Mouse (Mus musculus): ENCODE results near the gene Tmem26.

DNA sequence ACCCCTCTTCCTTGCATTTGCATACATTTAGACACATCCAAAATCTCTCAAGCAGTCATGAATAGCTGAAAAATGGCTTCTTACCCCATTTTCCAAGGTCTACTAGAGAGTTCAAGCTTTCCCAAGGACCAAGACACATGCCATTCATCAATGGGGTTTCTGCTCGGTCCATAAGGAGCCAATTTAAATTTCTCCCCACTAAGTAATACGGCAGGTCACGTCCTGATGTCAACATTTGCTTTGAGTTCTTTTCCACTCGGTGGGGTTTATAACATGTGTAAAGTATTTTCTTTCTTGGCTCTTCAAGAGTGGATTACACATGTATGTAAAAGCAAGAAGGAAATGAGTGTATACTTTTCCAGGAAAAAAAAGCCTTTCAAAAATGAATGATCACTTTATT, 93.8 kb downstream of the Tmem26 start:
- TF ChIP-seq CTCF (IDR thresholded peaks at IDR 0.05; ENCODE audit: low read depth) (no peak), EP300 (IDR thresholded peaks at IDR 0.05; ENCODE audit: low read depth) (no peak)
